Mouse (Mus musculus): ENCODE measurements around the gene Rpl35.

Rpl35 gene

GRCm38 (mm10) chr2:38957671-38958223, 47.7 kb downstream of the Rpl35 start:
- in situ Hi-C loops (cut with MboI; ENCODE audit: unreplicated experiment in 2 of 2), result no loop called here

DNA sequence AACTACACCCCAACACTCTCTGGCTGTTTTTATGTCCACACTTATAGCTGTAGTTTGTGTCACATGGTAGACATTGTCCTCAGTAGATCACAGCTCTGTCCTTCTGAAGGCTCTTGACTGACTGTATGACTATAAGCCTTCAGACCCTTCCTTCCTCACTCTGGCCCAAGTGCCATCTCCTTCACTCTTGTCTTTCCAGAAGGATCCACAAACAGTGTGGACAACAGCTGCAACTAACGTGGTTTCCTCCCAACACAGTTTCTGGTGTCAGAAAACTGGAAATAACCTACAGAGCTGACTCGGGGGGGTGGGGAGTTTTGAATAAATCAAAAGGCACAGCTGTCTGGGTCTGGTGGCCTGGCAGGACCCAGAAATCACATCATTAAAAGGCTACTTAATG, 49.4 kb downstream of the Rpl35 start:
- in situ Hi-C loops (cut with MboI; ENCODE audit: unreplicated experiment in 2 of 2), result no loop called here

DNA sequence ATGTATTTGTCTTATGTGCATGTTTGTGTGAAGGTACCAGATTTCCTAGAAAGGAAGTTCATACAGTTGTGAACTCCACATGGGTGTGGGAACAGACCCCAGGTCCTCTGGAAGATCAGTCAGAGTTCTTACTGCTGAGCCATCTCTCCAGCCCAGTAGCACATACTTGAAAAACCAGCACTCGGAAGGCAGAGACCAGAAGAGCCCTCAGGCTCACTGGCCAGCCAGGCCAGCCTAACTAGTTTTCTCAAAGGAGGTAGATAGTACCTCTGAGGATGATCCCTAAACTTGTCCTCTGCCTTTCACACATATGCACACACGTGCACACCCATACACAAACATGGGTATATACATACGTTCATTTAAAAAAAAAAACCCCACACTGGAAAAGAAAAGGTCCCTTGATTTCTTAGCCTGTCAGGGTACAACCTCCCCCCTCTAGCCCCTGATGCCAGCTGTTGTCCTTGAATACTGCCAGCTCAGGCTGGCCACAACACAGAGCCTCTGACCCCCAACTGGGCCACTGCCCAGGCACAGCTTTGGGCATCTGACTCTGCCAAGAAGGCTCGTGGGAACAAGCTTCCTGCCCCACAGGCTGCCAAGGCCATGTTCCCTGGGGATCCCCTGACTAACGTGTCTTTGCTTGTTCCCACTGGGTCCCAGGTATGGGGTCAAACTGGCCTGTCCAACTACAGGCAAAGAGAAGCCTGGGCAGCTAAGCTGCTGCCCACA, 52.1 kb downstream of the Rpl35 start:
- in situ Hi-C loops (cut with MboI; ENCODE audit: unreplicated experiment in 2 of 2), result no loop called here

All from v-Abl transformed pro-B cells (cell line).